Mouse (Mus musculus) embryonic fibroblast, embryonic 13.5 days (primary cell): ENCODE measurements around the gene Pbp2. TPM values are rescaled to one million over a fixed set of nuclear protein-coding genes. Genes with fewer than 3 reads are reported as not detected.

Source experiments
- H3K27ac ChIP-seq: 2 replicates; pipeline ENCODE4 v1.5.1; 2012; ENCODE audit warnings: low read length, control low read depth, inconsistent platforms; ENCODE audit not compliant: insufficient read depth
- H3K4me1 ChIP-seq: 2 replicates; pipeline ENCODE4 v1.6.1; 2011; ENCODE audit warnings: low read length; ENCODE audit not compliant: control insufficient read depth, insufficient read depth
- H3K4me3 ChIP-seq: 2 replicates; pipeline ENCODE4 v1.5.1; 2011; ENCODE audit warnings: mild to moderate bottlenecking, control low read depth, low read length; ENCODE audit not compliant: insufficient read depth
- CTCF ChIP-seq: IDR thresholded peaks from 2 replicates; pipeline ENCODE4 v1.5.1; 2011; ENCODE audit warnings: mild to moderate bottlenecking, control low read depth, low read length, moderate library complexity, borderline replicate concordance; ENCODE audit not compliant: insufficient read depth
- POLR2A ChIP-seq: IDR thresholded peaks from 2 replicates; pipeline ENCODE4 v1.6.1; 2011; ENCODE audit warnings: low read depth, mild to moderate bottlenecking, control low read depth, low read length, moderate library complexity
- polyA plus RNA-seq: library from polyadenylated mRNA; stranded (reverse); fragments of >200 nt; gene quantifications from 2 replicates; pipeline ENCODE4 v1.2.4, GENCODE M21; 2011; ENCODE audit warnings: low read depth; ENCODE audit not compliant: missing spikeins, insufficient read length

Pbp2 gene
- polyA plus RNA-seq, 1 experiment: 1.1 TPM

DNA sequence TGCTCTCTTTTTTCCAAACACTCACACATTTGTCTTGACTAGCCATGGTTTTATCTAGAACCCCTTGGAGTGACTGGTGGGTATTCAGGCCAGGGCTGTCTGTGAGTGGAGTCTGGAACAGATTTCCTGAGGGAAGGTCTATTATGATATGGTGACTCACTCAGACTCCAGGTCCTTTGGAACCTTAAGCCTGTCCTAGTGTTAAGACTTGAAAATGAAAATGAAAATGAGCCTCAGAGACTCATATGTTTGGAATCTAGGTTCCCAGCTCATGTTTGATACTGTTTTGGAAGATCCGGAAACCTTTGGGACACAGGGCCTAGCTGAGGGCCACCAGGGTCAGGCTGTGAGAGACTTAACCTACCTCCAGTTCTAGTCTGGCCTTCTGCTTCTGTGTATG, 44.1 kb downstream of the Pbp2 start:
- peaks cover 5% of the 10 kb centered on the region for H3K4me1 ChIP-seq
- H3K4me3 ChIP-seq: no peak overlapping the region
- no peak for TF ChIP-seq CTCF
- TF ChIP-seq POLR2A: no peak
- H3K27ac ChIP-seq: peak overlapping the region; percentile 78

- no peak overlapping the region for H3K4me3 ChIP-seq
- peaks cover 5% of the 10 kb centered on the region for H3K4me1 ChIP-seq
- H3K27ac ChIP-seq: no peak overlapping the region
- no peak for TF ChIP-seq CTCF
- TF ChIP-seq POLR2A: no peak
These were observed 46.1 kb downstream of the Pbp2 start for GRCm38 (mm10) chr6:135264136-135264535.

- TF ChIP-seq CTCF (no peak), POLR2A (no peak)
- H3K27ac ChIP-seq: no peak overlapping the region; the same call in 1 of the 2 replicates
- no peak overlapping the region for H3K4me3 ChIP-seq
- H3K4me1 ChIP-seq: peaks cover 5% of the 10 kb centered on the region
These were observed 47.6 kb downstream of the Pbp2 start for GRCm38 (mm10) chr6:135262565-135262964.

- peaks cover 5% of the 10 kb centered on the region for H3K4me1 ChIP-seq
- H3K27ac ChIP-seq: no peak overlapping the region
- TF ChIP-seq CTCF: no peak
- no peak for TF ChIP-seq POLR2A
- no peak overlapping the region for H3K4me3 ChIP-seq
These were observed 49.1 kb downstream of the Pbp2 start for GRCm38 (mm10) chr6:135261124-135261523.

- Histone ChIP-seq H3K27ac (no peak overlapping the region), H3K4me3 (no peak overlapping the region), H3K4me1 (no peaks in the 10 kb centered on the region)
- TF ChIP-seq CTCF (no peak), POLR2A (no peak)
These were observed 49.8 kb downstream of the Pbp2 start for GRCm38 (mm10) chr6:135260435-135260834.

Other genes with a start within 250 kb of the Pbp2 start
- 21.8 and 33.3 TPM in 2 replicates for gene Gprc5a, start 244.8 kb downstream of the Pbp2 start, polyA plus RNA-seq
- gene Gprc5d, start 192.1 kb downstream of the Pbp2 start, polyA plus RNA-seq: 0.40 TPM in 1 of 2 replicates, not detected in the other
- 10.1 and 13.7 TPM in 2 replicates for gene Fam234b, start 112.4 kb downstream of the Pbp2 start, polyA plus RNA-seq
- gene Hebp1, start 112.4 kb downstream of the Pbp2 start, polyA plus RNA-seq: 32.3 and 41.7 TPM in 2 replicates
- 0.62 TPM in 1 of 2 replicates, not detected in the other for gene Gsg1, start 56.1 kb downstream of the Pbp2 start, polyA plus RNA-seq
- 952 and 959 TPM in 2 replicates for gene Emp1, start 52.1 kb upstream of the Pbp2 start, polyA plus RNA-seq